Mouse (Mus musculus) G1E-ER4 (cell line): ENCODE data around the gene Pi16. TPM values are rescaled to one million over a fixed set of nuclear protein-coding genes. Genes with fewer than 3 reads are reported as not detected.

ENCODE experiments used
- GATA1 ChIP-seq: IDR thresholded peaks from one replicate; pipeline ENCODE4 v1.8.0; 2012; ENCODE audit warnings: low read length, inconsistent platforms
- polyA plus RNA-seq: library from polyadenylated mRNA; stranded (reverse); fragments of >175 nt; gene quantifications from 2 replicates; pipeline ENCODE4 v1.2.3, GENCODE M21; 2012

The Pi16 gene
- polyA plus RNA-seq, 1 experiment: 3.1 TPM

DNA sequence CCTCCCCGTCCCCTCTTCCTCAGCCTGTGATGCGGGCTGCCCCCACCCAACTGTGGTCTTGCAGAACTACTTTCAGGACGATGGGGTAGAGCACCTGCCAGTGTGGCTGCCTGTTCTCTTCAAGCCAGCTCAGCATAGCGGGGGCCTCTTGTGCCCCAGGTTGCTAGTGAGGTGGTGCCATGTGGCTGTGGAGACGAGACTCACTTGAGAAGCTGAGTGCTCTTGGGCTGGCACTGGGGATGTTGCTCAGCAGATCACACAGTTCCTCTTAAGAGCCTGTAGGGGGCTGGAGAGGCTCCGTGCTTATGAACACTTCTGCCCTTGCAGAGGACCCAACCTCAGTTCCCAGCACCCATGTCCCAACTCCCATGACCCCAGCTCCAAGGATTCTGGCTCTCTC is 19.7 kb upstream of the Pi16 start:
- no peak for TF ChIP-seq GATA1

DNA sequence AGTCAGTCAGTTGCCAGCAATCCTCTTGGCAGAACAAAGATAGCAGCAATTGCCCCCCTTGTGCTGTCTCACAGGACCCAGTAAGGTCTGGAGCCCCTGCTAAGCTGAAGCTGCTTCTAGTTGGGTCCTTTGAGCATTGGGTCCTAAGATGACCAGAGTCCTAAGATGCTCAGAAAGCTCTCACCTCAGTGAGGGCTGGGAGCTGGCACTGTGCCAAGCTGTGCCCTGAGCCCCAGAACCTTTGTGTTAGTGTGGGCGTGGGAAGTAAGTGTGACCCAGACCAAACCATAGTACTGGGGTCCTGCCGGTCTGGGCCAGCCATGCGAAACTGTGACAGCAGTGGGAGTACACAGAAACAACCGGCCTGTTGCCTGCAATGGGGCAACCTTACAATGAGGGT is 18.2 kb upstream of the Pi16 start:
- TF ChIP-seq GATA1: no peak

DNA sequence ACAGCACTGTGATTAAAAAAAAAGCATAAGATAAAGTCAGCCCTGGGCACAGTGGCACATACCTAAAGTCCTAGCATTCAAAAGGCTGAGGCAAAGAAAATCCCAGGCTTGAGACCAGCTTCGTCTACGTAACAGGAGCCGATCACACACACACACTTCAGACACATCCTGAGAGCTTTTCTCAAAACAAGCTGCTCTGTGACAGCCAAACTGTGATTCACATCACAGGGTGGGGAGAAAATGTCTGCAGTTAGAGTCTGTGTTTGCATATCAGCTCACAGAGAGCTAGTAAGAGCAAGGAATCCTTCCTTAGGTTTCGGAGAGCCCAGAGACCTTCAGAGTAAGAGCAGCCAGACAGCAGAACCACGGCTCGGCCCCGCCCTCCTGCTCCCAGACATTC is 16.6 kb upstream of the Pi16 start:
- no peak for TF ChIP-seq GATA1

GRCm38 (mm10) chr17:29301421-29301820 is 16.1 kb upstream of the Pi16 start:
- no peak for TF ChIP-seq GATA1

DNA sequence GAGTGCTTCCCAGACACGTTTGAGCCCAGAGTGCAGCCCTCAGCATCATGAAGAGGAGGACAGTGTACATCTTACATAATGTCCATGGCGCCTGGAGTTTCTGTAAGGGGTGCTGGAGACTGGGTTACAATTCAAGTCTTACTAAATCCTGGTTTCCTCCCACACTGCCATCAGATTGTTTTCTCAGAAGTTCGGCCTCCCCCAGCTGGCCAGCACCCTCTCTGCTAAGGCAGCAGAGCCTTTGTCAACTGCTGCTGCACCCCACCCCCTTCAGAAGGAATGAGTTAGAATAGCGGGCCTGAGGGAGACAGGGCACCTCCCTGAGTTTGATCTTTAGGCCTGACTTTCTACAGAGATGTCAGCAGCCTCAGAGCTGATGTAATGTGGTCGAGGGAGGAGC is 15.3 kb upstream of the Pi16 start:
- TF ChIP-seq GATA1: no peak

DNA sequence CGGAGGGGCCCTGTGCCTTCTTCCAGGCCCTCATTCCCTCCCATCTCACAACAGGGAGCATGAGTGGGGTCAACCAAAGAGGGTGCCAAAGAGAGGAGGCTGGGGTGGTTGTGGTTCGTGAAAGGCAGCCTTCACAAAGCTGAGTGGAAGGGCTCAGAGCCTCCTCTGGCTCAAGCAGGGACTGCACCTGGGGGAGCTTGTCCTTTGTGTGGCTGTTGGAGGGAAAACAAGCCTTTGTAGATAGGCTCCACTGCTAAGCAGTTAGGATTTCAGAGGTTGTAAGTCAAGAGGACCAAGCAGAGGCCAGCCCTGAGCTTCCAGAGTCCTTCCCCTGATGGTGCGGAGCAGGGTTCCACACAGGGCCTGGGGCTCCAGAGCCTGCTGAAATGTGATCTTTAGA is 14.4 kb upstream of the Pi16 start:
- no peak for TF ChIP-seq GATA1

- TF ChIP-seq GATA1: no peak
These were observed 13.6 kb upstream of the Pi16 start for GRCm38 (mm10) chr17:29303856-29304255.

DNA sequence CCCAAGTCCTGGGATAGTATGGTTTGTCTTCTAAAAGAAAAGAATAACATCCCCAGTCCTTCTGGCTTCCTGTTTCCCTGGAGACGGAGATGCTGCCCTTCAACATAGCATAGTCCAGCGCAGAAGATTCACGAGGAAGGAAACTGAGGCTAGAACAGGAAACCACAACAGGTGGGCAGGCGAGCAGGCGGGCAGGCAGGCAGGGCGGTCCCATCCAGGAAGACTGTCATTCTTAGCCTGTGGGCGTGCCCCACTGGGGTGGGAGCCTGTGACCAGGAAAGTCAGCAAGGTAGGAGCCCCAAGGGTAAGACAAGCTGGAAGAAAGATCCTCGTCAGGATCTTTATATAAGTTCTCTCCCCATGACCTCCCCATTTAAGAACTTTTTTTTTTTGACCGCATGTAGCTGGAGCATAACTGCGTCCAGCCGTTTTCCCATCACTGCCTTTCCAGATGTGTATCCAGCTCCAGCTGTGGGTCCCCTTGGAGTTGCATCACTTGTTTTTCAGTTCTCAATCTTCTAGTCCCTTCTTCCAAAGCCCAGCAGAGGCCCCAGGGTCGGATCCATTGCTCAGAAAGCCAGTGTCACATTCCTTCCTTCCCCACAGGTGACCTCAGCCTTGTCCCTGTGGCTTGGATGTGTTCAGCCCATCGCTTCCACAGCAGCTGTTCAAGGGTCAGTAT is 13.0 kb upstream of the Pi16 start:
- TF ChIP-seq GATA1: no peak

- TF ChIP-seq GATA1: no peak
These were observed 12.2 kb upstream of the Pi16 start for GRCm38 (mm10) chr17:29305058-29305806.

GRCm38 (mm10) chr17:29305871-29306270 is 11.6 kb upstream of the Pi16 start:
- TF ChIP-seq GATA1: no peak

DNA sequence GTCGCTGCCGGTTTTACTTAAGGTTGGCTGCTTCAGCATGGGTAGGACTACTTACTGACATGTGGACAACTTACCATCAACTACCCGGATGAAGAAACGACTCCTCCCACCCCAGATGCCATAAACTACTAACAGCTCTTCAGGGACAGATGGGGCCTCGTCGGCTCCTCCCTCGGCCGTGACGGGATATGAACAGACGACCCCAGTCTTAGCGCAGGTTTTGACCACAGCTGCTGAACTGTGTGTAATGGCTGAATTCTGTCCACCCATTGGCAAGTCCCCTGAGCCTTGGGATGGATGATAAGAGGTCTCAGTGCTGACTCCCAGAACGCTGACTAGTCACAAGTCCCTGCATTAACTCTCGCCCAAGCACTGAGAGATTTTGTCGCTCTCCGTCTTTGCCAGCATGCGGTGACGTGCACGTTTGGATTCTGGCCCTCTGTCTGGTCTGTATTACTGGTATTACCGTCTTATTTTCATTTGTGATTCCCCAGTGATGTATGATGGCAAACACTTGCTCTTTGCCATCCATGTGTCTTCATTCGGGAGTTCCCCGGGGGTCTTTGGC is 7.3 kb upstream of the Pi16 start:
- TF ChIP-seq GATA1: no peak

DNA sequence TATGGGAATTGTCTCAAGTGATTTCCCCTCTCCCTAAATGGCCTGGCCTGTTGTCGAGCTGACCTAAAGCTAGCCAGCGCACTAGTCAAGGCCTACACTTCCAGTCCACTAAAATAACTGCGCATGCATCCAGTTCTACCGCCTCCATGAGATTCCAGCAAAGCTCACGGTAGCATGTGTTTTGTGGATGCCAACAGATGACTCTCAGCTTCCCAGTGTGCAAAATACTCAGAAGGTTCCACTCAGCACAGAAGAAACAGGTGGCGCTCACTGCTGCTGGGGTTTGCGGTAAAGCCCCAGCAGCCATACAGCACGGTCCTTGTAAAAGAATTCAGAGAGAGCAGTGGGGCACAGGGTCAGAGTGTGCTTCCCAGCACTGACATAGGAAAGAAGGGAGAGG is 5.9 kb upstream of the Pi16 start:
- TF ChIP-seq GATA1: no peak

DNA sequence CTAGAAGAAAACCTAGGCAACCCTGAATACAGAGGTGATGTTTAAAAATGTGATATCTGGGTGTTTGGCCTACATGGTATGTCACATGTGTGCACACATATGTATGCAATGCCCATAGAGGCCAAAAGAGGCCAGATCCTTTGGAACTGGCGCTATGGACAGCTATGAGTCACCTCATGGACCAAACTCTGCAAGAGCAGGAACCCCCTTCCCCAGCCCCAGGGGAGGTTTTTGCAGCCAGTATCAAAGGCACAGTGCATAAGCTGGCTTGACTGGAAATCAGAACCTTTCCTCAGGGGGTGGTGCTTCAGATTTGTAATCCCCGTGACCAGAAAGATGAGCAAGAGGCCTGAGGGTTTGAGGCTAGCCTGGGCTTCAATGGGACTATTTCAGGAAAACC is 5.4 kb upstream of the Pi16 start:
- TF ChIP-seq GATA1: no peak

DNA sequence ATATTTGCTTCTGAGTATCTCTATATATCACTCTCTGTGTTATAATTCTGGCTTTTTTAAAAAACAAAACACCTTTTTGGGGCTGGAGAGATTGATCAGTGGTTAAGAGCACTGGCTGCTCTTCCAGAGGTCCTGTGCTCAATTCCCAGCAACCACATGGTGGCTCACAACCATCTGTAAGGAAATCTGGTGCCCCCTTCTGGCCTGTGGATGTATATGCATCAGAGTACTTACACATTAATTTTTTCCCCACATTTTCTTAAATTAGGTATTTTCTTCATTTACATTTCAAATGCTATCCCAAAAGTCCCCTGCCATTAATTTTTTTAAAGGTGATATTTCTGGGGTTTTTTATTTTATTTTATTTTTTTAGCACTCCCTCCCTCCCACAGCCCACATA is 4.2 kb upstream of the Pi16 start:
- TF ChIP-seq GATA1: no peak

GRCm38 (mm10) chr17:29315672-29316465 is 1.6 kb upstream of the Pi16 start:
- no peak for TF ChIP-seq GATA1

- no peak for TF ChIP-seq GATA1
These were observed 589 bp upstream of the Pi16 start for GRCm38 (mm10) chr17:29316891-29317290.
